Mouse (Mus musculus) spleen, postnatal 10 days (tissue): ENCODE measurements around the gene Plcl1.

Source experiments
- DNase-seq, 2 experiments: peaks; one replicate each; pipeline ENCODE4 v3.0.0; 2021 to 2022; ENCODE audit warnings: low spot score in 2 of 2

The Plcl1 gene

GRCm38 (mm10) chr1:55525100-55525499 is 119.4 kb downstream of the Plcl1 start:
- DNase-seq: no peak

GRCm38 (mm10) chr1:55525748-55526147 is 120.0 kb downstream of the Plcl1 start:
- DNase-seq: no peak

- no peak for DNase-seq
Measured at GRCm38 (mm10) chr1:55528547-55529304, 123.0 kb downstream of the Plcl1 start.

DNA sequence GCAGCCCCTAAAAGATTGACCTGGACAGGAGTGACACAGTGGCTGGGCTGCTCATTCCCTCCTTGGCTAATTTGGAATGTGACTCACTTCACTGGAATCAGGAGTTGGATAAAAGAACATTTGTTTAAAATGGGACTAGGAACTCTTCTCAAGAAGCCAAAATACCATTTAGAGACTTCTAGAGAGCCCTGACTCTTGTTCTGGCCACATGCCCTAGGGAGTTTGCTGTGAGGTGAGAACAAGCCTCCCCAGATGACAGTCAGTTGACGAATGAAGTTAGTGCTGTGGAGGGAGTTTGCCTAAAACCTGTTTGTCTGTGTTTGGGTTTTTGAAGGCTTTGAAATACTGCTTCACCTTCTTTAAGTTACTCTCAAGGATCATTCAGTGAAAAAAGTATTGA is 128.1 kb downstream of the Plcl1 start:
- DNase-seq: no peak

DNA sequence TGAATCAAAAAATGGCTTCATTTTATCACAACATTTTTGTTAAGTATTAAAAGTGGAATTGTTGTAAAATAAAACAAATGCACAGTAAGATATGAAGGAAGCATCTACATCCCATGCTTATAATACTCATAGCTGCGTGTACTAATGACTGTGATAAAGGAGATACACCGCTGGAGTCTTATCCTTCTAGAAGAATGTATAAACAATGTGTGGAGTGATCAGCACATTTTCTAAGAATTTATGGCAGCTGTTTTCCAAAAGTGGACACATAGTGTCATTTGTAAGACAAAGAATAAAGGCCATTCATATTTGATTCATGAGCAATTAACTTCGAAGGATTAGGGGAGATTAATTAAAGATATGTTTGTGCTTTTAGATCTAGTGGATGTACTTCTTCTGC is 148.7 kb downstream of the Plcl1 start:
- no peak for DNase-seq

DNA sequence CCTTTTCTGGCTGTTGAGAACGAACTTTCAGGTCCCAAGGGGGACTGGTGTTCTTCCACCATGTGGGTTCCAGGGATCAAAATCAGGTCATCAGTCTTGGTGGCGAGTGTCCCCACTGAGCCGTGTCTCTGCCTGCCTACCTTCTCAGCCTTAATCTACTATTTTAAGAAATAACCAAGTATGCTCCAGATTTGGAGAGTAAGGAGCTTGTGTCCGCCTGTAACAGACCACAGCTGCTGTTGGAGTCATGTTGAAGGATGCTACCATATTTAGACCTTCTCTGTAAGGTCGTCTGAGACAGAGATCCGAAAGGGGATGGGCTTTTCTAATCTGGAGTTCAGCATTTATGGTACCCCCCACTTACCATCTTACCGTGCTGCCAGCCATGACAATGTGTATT is 152.2 kb downstream of the Plcl1 start:
- no peak for DNase-seq

- DNase-seq: no peak
Measured at GRCm38 (mm10) chr1:55558409-55558808, 152.7 kb downstream of the Plcl1 start.

DNA sequence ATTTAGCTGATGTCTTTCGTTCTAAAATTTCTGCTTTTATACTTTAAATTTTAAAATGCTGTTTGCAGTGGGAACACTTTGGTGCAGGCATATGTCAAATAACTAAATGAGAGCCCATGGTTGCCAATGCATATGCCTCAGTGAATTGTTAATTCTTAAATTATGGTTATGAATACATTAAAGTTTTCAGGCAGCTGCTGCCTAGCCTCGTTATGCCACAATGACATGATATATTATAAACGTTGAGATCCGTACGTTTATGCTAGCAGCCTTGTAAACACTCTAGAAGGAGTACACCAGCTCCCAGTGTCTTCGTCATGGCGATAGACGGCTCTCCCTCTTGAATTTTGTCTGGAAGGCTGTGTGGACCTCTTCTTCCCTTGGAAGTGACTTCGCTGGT is 154.3 kb downstream of the Plcl1 start:
- no peak for DNase-seq

DNA sequence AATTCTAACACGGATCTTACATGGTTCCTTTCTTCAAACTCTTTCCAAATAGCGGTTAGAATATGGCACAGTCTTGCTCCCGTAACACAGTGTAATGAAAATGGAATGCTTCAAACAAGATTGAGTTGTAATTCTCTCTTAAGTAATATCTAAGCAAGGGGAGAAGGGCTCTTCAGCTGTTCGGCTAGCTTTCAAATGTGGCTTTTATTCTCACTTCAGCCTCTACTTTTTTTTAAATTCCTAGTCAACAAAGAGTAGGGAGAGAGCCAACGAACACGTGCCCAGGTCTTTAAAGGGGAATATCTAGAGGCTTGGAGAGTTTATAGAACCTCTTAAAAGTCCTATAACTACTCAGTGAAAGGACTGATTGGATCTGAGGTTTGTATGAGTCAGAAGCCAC is 160.2 kb downstream of the Plcl1 start:
- DNase-seq: no peak

- no peak for DNase-seq
Measured at GRCm38 (mm10) chr1:55567801-55568360, 162.2 kb downstream of the Plcl1 start.

GRCm38 (mm10) chr1:55570225-55570624 is 164.5 kb downstream of the Plcl1 start:
- DNase-seq: no peak

GRCm38 (mm10) chr1:55571399-55571798 is 165.7 kb downstream of the Plcl1 start:
- no peak for DNase-seq

DNA sequence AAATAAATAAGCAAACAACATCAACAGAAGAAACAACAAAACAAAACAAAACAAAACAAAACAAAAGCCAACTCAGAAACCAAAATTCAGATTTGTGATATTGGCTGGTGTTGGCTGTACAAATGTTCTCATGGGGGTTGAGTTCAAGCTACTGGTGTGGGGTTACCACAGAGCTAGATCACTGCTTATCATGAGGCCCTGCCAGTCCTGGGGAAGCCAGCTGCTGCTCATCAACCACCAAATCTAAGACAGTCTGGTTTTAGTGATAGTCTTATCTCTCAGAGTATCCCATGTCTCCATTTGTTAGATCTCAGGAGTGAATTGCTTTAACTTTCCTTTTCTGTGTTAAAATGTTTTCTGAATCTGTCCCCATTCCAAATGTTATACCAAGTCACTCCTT is 166.5 kb downstream of the Plcl1 start:
- no peak for DNase-seq

GRCm38 (mm10) chr1:55572664-55573063 is 166.9 kb downstream of the Plcl1 start:
- DNase-seq: no peak

DNA sequence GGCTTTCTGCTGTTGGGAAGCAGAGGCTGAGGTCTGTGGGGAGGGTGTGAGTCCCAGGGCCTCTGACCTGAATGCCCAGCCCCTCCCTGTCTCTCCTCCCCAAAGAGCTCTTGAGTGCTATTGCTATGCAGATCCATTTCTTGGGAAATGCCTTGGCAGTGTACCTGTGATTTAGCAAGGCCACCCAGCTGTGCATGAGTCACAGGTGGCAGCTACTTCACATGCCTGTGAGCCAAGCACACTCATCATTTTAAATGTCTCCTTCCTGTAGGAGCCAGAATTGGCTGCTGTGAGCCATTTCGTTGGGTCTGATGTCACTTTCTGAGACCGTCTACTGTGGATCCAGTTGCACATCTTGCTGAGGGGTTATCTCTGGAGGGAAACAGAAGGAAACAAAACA is 170.2 kb downstream of the Plcl1 start:
- no peak for DNase-seq

DNA sequence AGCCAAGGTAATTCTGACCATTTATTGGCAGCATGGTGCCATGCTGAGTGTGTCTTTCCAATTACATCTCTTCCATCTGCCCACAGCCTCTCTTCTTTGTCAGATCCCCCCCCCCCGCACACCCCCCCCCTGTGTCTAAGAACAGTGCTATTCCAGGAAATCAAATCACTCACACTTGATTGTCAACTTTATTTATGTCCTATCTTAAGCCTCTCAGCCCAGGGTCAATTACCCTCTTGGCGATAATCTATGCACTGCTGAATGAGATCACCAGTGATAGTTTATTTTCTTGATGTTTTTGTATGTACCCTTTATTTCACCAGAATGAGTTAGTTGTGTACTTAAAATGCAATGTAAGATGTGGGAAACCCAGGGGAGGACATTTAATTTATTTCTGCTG is 176.0 kb downstream of the Plcl1 start:
- no peak for DNase-seq

DNA sequence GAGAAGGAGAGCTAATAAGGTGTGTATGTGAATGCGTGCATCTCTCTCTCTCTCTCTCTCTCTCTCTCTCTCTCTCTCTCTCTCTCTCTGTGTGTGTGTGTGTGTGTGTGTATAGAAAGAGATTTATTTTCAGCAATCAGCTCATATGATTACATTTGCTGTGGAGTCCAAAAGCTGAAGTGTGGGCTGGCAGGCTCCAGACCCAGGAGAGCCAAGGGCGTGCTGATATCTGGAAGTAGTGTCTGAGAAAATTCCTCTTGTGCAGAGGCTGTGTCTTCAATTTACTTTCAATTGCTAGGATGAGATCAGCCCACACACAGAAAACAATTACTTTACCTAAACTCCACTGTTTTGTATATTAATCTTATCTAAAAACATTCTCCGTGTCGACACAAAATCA is 179.7 kb downstream of the Plcl1 start:
- DNase-seq: no peak

GRCm38 (mm10) chr1:55588090-55588489 is 182.4 kb downstream of the Plcl1 start:
- no peak for DNase-seq

DNA sequence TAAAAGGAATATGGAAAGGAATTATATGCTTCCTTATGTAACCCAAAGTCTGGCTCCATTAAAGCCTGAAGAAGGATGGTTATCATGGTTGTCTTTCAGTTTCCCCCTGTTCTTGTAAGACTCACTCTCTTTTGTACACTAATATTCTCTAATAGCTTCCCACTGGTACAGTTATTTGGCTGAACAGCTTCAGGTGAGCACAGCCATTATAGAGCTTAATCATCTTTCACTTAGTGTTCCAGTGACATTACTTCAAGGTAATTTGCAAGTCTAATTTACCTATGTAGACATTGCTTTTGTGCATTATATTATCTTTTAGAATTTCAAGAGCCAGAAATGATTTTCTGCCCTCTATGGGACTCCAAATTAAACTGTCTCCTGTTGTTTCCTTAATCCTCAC is 184.3 kb downstream of the Plcl1 start:
- no peak for DNase-seq

DNA sequence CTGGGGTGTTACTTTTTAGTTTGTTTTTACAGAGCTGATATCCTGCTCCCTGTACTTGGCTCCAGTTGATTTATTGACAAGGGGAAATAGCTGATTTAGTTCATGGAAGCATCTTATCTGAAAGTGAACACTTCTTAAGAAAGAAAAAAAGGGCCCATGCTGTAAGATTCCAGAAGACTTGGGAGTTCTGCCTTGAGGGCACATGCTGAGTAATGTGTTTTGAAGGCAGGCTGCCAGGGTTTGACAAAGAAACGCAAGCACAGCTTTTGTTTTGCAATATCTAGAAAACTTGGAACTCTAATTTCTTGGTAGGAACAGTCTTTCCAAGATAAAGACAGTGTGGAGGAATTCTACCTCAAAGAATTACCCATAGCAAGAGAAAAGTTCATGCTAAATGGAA is 194.8 kb downstream of the Plcl1 start:
- DNase-seq: no peak

DNA sequence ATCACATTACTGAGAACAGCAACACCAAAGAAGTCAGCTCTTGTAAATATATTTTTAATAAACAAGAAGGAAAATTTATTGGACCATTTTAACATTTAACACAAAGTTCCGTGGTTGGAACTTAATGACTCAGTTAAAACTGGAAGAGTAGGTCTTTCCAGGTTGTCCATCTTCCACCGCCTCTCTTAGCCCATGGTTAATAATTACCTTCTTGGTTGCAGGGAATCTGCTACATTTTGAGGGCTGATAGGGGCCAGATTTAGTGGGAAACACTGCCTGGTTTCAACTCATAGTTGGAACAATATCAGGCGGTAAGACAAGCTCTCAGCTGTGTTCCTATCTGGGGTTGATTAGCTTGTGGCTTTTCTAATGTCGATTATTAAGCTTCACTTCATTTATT is 198.9 kb downstream of the Plcl1 start:
- no peak for DNase-seq

GRCm38 (mm10) chr1:55605450-55605849 is 199.7 kb downstream of the Plcl1 start:
- DNase-seq: no peak

DNA sequence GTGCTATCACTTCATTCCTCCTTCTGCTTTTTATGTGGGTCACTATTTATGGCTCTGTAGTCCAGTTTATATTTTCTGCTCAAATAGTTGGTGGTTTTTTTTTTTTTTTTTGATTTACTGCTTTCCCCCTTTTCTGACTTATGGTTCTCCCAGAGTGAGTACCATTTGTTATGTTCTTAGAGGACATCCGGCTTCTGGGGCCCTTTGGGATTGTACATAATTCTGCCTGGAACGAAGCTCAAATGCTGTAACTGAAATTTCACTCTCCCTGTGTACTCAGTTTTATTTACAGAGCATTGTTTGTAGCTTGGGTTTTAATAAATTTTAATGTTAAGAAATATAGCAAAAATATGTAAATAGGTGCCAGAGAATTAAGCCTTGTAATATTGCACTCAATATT is 200.2 kb downstream of the Plcl1 start:
- no peak for DNase-seq

DNA sequence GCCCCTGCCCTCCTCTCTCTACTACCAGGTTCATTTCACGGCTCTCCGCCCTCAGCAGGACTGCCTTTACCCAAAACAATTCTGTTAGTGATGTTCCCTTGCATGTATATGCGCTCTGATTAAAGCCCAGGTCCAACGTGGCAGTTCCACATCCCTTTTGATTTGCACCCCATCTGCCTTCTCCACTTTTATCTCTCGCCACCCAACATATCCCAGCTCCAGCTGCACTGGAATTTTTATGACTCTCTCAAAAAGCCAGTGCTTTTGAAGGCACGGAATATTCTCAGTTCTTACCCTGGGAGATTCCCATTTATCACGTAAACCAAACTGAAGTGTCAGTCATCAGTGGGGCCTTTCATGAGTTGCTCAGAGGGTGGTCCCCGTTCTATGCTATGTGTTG is 200.7 kb downstream of the Plcl1 start:
- no peak for DNase-seq
